In the genomic region with DNA sequence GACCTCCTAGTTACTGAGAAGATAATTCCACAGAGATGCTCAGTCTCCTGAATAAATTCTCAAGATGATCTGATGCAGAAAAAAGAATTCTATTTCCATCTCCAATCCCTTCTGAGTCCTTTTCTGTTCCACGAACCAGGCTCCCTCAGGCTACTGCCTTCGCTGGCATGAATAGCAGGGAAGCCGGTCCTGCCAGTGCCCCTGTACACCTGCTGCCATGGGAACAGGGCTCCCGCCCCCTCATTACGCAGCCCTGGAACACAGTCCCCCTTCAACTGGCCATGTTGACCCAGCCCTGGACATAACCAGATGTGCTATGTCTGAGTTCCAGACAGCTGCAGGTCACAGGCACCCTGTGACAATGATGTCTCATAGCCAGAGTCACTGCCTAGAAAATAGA, we compare ENCODE assay signal across 10 mouse cellular contexts.
DNase-seq lines count a peak whose midpoint lies in the region.
"Had no signal": no experiment of that assay in that cellular context is flagged by ENCODE, and none has a peak within 500 bp of the region (broad histone marks: within the 10 kb centered on the region; RNA-seq: fewer than 3 reads in every experiment).

No protein-coding gene starts in this region.

- peak; percentile 31 for DNase-seq in gastrocnemius, postnatal 14 days
- DNase-seq in gastrocnemius, postnatal 36 days, result no peak
- DNase-seq in left cerebral cortex, postnatal 14 days (ENCODE audit: low spot score in 2 of 2), result peak; percentile 26 to 46
- no peak for DNase-seq in left cerebral cortex, postnatal 36 days (ENCODE audit: low spot score in 2 of 2)
- peak; percentile 26 for DNase-seq in Muller cell, postnatal 12 days (ENCODE audit: inconsistent ontology term)
- peak; percentile 55 for DNase-seq in brain, adult 2 months (ENCODE audit: low read depth, low spot score)
- no peak for DNase-seq in adrenal gland, postnatal 10 days
- DNase-seq: adrenal gland, adult 8-10 months; cerebellum, adult 2 months; lung, embryonic 14.5 days had no signal

- intact Hi-C loops in gastrocnemius, postnatal 14 days (cut with DNase I; ENCODE audit: low total_unique reads), result no loop called here
- intact Hi-C loops in gastrocnemius, postnatal 36 days (cut with DNase I), result no loop called here
- intact Hi-C loops in left cerebral cortex, postnatal 14 days (cut with DNase I), result no loop called here
- intact Hi-C loops in left cerebral cortex, postnatal 36 days (cut with DNase I), result no loop called here

Comparison
In these comparisons a context has a peak if more than half of its experiments do, and no peak if none do; other contexts are left out.
1. DNase-seq: peak in gastrocnemius, postnatal 14 days (single experiment), left cerebral cortex, postnatal 14 days (2 of 2), Muller cell, postnatal 12 days (single experiment) and brain, adult 2 months (single experiment); none in gastrocnemius, postnatal 36 days (0 of 2), left cerebral cortex, postnatal 36 days (0 of 2) and adrenal gland, postnatal 10 days (single experiment).